Mouse (Mus musculus): ENCODE results near the gene Stat3.

DNA sequence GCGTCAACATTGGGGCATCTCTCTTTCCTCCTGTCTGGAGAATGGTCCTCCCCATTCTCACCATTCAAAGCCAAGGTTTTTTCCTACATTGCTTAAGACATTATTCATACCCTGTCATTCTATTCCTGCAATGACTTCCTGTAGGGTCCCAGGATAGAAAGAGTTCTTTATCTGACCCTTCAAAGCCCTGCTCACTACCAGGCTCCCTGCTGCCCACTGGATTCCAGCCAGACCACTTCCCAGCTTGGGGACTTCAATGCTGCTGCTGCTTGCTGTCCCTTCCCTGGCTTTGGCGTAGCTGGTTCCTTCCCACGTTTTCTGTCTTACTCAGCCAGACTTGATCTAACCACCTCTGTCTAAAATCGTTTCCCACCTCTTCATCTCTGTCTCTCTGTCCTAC, 7.5 kb upstream of the Stat3 start:
- no peak for TF ChIP-seq CTCF (conservative IDR thresholded peaks at IDR 0.05 in 1 of 2, IDR thresholded peaks at IDR 0.05 in 1 of 2; ENCODE audit: low read depth in 2 of 2, low read length in 2 of 2)
- TF ChIP-seq IRF4 (IDR thresholded peaks at IDR 0.05; ENCODE audit: low read depth, low read length) = no peak
- no peak for TF ChIP-seq POLR2A (IDR thresholded peaks at IDR 0.05; ENCODE audit: low read depth, low read length)
- TF ChIP-seq RCOR1 (conservative IDR thresholded peaks at IDR 0.05; ENCODE audit: low read depth, low read length) = no peak

Measured in CH12.LX (cell line).